ENCODE assay signal across 25 mouse cellular contexts in the genomic region with DNA sequence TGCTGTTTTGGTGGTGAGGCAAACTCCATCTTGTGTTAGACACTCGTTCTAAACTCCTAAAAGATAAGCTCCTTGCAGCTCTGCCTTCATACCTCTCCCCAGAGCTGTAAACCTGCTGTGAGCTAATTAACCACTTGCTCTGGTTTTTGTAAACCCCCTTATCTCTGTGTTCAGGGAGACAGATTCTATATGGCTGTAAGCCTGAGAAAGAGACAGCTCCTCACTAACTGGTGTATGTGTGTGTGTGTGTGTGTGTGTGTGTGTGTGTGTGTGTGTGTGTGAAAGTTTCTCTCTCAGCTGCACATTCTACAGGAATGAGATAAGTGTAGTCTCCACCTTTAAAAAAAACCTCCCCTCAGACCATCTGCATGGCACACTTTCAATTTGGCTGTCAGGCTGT.
DNase-seq lines count a peak whose midpoint lies in the region; ATAC-seq and TF ChIP-seq lines count a peak whose summit lies in the region.
"Had no signal": no experiment of that assay in that cellular context is flagged by ENCODE, and none has a peak within 500 bp of the region (broad histone marks: within the 10 kb centered on the region; RNA-seq: fewer than 3 reads in every experiment).

No protein-coding gene starts in this region.

- no peaks in the 10 kb centered on the region for H3K4me1 ChIP-seq in forebrain, embryonic 12.5 days
- H3K4me1 ChIP-seq in forebrain, embryonic 16.5 days (replicated peaks; ENCODE audit: control insufficient read depth, insufficient read depth, low read length), result no peaks in the 10 kb centered on the region
- peaks cover 10% of the 10 kb centered on the region for H3K4me1 ChIP-seq in heart, embryonic 13.5 days
- H3K4me1 ChIP-seq in midbrain, embryonic 14.5 days (ENCODE audit: control insufficient read depth, insufficient read depth, low read length), result no peaks in the 10 kb centered on the region
- no peaks in the 10 kb centered on the region for H3K4me1 ChIP-seq in midbrain, embryonic 10.5 days
- no peaks in the 10 kb centered on the region for H3K4me1 ChIP-seq in stomach, postnatal 0 days (replicated peaks; ENCODE audit: control insufficient read depth, insufficient read depth)
- H3K4me1 ChIP-seq: embryonic facial prominence, embryonic 13.5 days; heart, embryonic 15.5 days; hindbrain, embryonic 12.5 days; kidney, embryonic 15.5 days; limb, embryonic 12.5 days had no signal

- H3K9ac ChIP-seq in forebrain, embryonic 12.5 days, result no peak overlapping the region
- H3K9ac ChIP-seq in forebrain, embryonic 16.5 days (replicated peaks; ENCODE audit: low read depth, low read length), result no peak overlapping the region
- no peak overlapping the region for H3K9ac ChIP-seq in heart, embryonic 13.5 days
- no peak overlapping the region for H3K9ac ChIP-seq in midbrain, embryonic 14.5 days (replicated peaks; ENCODE audit: low read length)
- no peak overlapping the region for H3K9ac ChIP-seq in stomach, postnatal 0 days (ENCODE audit: low read length)
- H3K9ac ChIP-seq: embryonic facial prominence, embryonic 13.5 days; heart, embryonic 15.5 days; hindbrain, embryonic 12.5 days; kidney, embryonic 15.5 days; limb, embryonic 12.5 days; liver, embryonic 14.5 days had no signal

- no peaks in the 10 kb centered on the region for H3K9me3 ChIP-seq in forebrain, embryonic 12.5 days
- 0 out of 2 replicates have a peak, but pooled peaks cover 2% of the 10 kb centered on the region for H3K9me3 ChIP-seq in forebrain, embryonic 16.5 days (ENCODE audit: control insufficient read depth, low read length)
- no peaks in the 10 kb centered on the region; the same call in 1 of the 2 replicates for H3K9me3 ChIP-seq in heart, embryonic 13.5 days
- no peaks in the 10 kb centered on the region for H3K9me3 ChIP-seq in midbrain, embryonic 14.5 days (ENCODE audit: control insufficient read depth, low read length)
- H3K9me3 ChIP-seq in midbrain, embryonic 10.5 days (replicated peaks), result no peaks in the 10 kb centered on the region
- H3K9me3 ChIP-seq in stomach, postnatal 0 days (ENCODE audit: control insufficient read depth, low read length), result no peaks in the 10 kb centered on the region
- H3K9me3 ChIP-seq: embryonic facial prominence, embryonic 13.5 days; heart, embryonic 15.5 days; kidney, embryonic 15.5 days; limb, embryonic 12.5 days had no signal

- H3K4me2 ChIP-seq in forebrain, embryonic 12.5 days, result no peak overlapping the region
- H3K4me2 ChIP-seq in forebrain, embryonic 16.5 days (ENCODE audit: low read length), result no peak overlapping the region
- H3K4me2 ChIP-seq in heart, embryonic 13.5 days, result peak overlapping the region; percentile 25; the same call in 1 of the 2 replicates
- no peak overlapping the region for H3K4me2 ChIP-seq in midbrain, embryonic 14.5 days (ENCODE audit: low read length)
- no peak overlapping the region for H3K4me2 ChIP-seq in stomach, postnatal 0 days (replicated peaks; ENCODE audit: low read depth)
- H3K4me2 ChIP-seq: embryonic facial prominence, embryonic 13.5 days; heart, embryonic 15.5 days; hindbrain, embryonic 12.5 days; kidney, embryonic 15.5 days; limb, embryonic 12.5 days had no signal

- intact Hi-C loops in heart, postnatal 36 days (cut with DNase I), result no loop called here

- 4% methylated on average over 1 of the region's 1 CpGs for WGBS in forebrain, embryonic 12.5 days
- WGBS in forebrain, embryonic 16.5 days, result 10% methylated on average over 1 of the region's 1 CpGs
- 0% methylated on average over 1 of the region's 1 CpGs for WGBS in heart, embryonic 13.5 days
- WGBS in midbrain, embryonic 14.5 days, result 27% methylated on average over 1 of the region's 1 CpGs
- 15% methylated on average over 1 of the region's 1 CpGs for WGBS in midbrain, embryonic 10.5 days
- 10% methylated on average over 1 of the region's 1 CpGs for WGBS in stomach, postnatal 0 days

- H3K36me3 ChIP-seq in forebrain, embryonic 12.5 days (replicated peaks), result no peaks in the 10 kb centered on the region
- no peaks in the 10 kb centered on the region for H3K36me3 ChIP-seq in forebrain, embryonic 16.5 days (ENCODE audit: control insufficient read depth, insufficient read depth)
- no peaks in the 10 kb centered on the region for H3K36me3 ChIP-seq in heart, embryonic 13.5 days
- no peaks in the 10 kb centered on the region for H3K36me3 ChIP-seq in midbrain, embryonic 14.5 days (ENCODE audit: control insufficient read depth, insufficient read depth, low read length)
- H3K36me3 ChIP-seq in midbrain, embryonic 10.5 days, result no peaks in the 10 kb centered on the region
- no peaks in the 10 kb centered on the region for H3K36me3 ChIP-seq in stomach, postnatal 0 days (ENCODE audit: control insufficient read depth, insufficient read depth, low read length)
- H3K36me3 ChIP-seq: embryonic facial prominence, embryonic 13.5 days; heart, embryonic 15.5 days; hindbrain, embryonic 12.5 days; kidney, embryonic 15.5 days; limb, embryonic 12.5 days had no signal

- ATAC-seq in forebrain, embryonic 12.5 days (ENCODE audit: low FRiP score), result 0 out of 2 replicates have a peak, but pooled peaks have one; percentile 17
- no peak for ATAC-seq in forebrain, embryonic 16.5 days
- no peak for ATAC-seq in heart, embryonic 13.5 days (ENCODE audit: extremely low read depth, insufficient number of reproducible peaks, low FRiP score, low TSS enrichment)
- ATAC-seq in midbrain, embryonic 14.5 days (ENCODE audit: low FRiP score, low TSS enrichment), result no peak
- ATAC-seq in stomach, postnatal 0 days (ENCODE audit: low FRiP score, low TSS enrichment), result no peak

- no peak for DNase-seq in heart, postnatal 36 days
- peak; percentile 14 for DNase-seq in midbrain, embryonic 14.5 days
- DNase-seq in midbrain, embryonic 10.5 days (ENCODE audit: low spot score), result no peak
- DNase-seq in stomach, postnatal 0 days (ENCODE audit: low spot score), result peak; percentile 16
- no peak for DNase-seq in lung, adult 18-20 months
- DNase-seq: adrenal gland, postnatal 25 days; cerebellum, adult 11 months; cerebellum, adult 9-11 months; kidney, adult 11 months; kidney, postnatal 36 days; layer of hippocampus, postnatal 36 days; lung, postnatal 4 days; right cerebral cortex, adult 18-20 months; right cerebral cortex, postnatal 4 days; thymus, postnatal 36 days had no signal

- no peak overlapping the region for H3K4me3 ChIP-seq in forebrain, embryonic 12.5 days (replicated peaks)
- no peak overlapping the region for H3K4me3 ChIP-seq in forebrain, embryonic 16.5 days (replicated peaks; ENCODE audit: low read length)
- no peak overlapping the region for H3K4me3 ChIP-seq in heart, embryonic 13.5 days
- H3K4me3 ChIP-seq in midbrain, embryonic 14.5 days (replicated peaks; ENCODE audit: low read depth, low read length), result no peak overlapping the region
- no peak overlapping the region for H3K4me3 ChIP-seq in midbrain, embryonic 10.5 days
- H3K4me3 ChIP-seq in stomach, postnatal 0 days (ENCODE audit: low read depth, low read length), result no peak overlapping the region
- H3K4me3 ChIP-seq: embryonic facial prominence, embryonic 13.5 days; erythroblast, embryonic 14.5 days; heart, embryonic 15.5 days; hindbrain, embryonic 12.5 days; kidney, embryonic 15.5 days; limb, embryonic 12.5 days had no signal

- no peak for TF ChIP-seq CTCF in stomach, postnatal 0 days (IDR thresholded peaks at IDR 0.05; ENCODE audit: low read depth)

- no peak for TF ChIP-seq EP300 in stomach, postnatal 0 days (optimal IDR thresholded peaks at IDR 0.05)

- H3K27ac ChIP-seq in forebrain, embryonic 12.5 days, result no peak overlapping the region
- no peak overlapping the region for H3K27ac ChIP-seq in forebrain, embryonic 16.5 days (ENCODE audit: low read length)
- H3K27ac ChIP-seq in heart, embryonic 13.5 days (replicated peaks), result no peak overlapping the region
- H3K27ac ChIP-seq in midbrain, embryonic 14.5 days (replicated peaks; ENCODE audit: low read depth, low read length), result no peak overlapping the region
- H3K27ac ChIP-seq in midbrain, embryonic 10.5 days (replicated peaks), result no peak overlapping the region
- H3K27ac ChIP-seq in stomach, postnatal 0 days (replicated peaks), result no peak overlapping the region
- H3K27ac ChIP-seq: embryonic facial prominence, embryonic 13.5 days; heart, embryonic 15.5 days; hindbrain, embryonic 12.5 days; kidney, embryonic 15.5 days; limb, embryonic 12.5 days; liver, embryonic 14.5 days had no signal

- H3K27me3 ChIP-seq in forebrain, embryonic 12.5 days, result no peaks in the 10 kb centered on the region
- H3K27me3 ChIP-seq in forebrain, embryonic 16.5 days (replicated peaks; ENCODE audit: control insufficient read depth, insufficient read depth, low read length), result no peaks in the 10 kb centered on the region
- no peaks in the 10 kb centered on the region for H3K27me3 ChIP-seq in heart, embryonic 13.5 days (replicated peaks)
- H3K27me3 ChIP-seq in midbrain, embryonic 14.5 days (ENCODE audit: control insufficient read depth, insufficient read depth, low read length), result no peaks in the 10 kb centered on the region
- H3K27me3 ChIP-seq in midbrain, embryonic 10.5 days (ENCODE audit: low read depth, poor library complexity, severe bottlenecking), result no peaks in the 10 kb centered on the region
- no peaks in the 10 kb centered on the region for H3K27me3 ChIP-seq in stomach, postnatal 0 days (ENCODE audit: control insufficient read depth, insufficient read depth, low read length)
- H3K27me3 ChIP-seq: embryonic facial prominence, embryonic 13.5 days; heart, embryonic 15.5 days; hindbrain, embryonic 12.5 days; kidney, embryonic 15.5 days; limb, embryonic 12.5 days had no signal

Comparison
In these comparisons a context has a peak if more than half of its experiments do, and no peak if none do; other contexts are left out.
1. DNase-seq: peak in midbrain, embryonic 14.5 days (single experiment) and stomach, postnatal 0 days (single experiment); none in heart, postnatal 36 days (0 of 2), midbrain, embryonic 10.5 days (single experiment) and lung, adult 18-20 months (0 of 2).